Mouse (Mus musculus): ENCODE data around the gene Pmvk.

- TF ChIP-seq POLR2A (IDR thresholded peaks at IDR 0.05; ENCODE audit: insufficient read depth, low read depth, low read length) = no peak
- TF ChIP-seq CTCF (IDR thresholded peaks at IDR 0.05; ENCODE audit: insufficient read depth, low read depth, low read length) = no peak
Measured at GRCm38 (mm10) chr3:89437269-89437668, 17.1 kb upstream of the Pmvk start.

All from olfactory bulb, adult 2 months (tissue).